Mouse (Mus musculus) limb, embryonic 14.5 days (tissue): ENCODE data around the gene Grid2ip. TPM values are rescaled to one million over a fixed set of nuclear protein-coding genes. Genes with fewer than 3 reads are reported as not detected.
A peak's percentile ranks its signal among the peaks of the same experiment; 100 is the strongest.

ENCODE experiments used
- ATAC-seq: fragments of 200-750 bp; cut with Nextera tagmentation; 2 replicates; pipeline ENCODE4 v1.8.0; 2017; ENCODE audit warnings: low read depth, moderate number of reproducible peaks, moderate TSS enrichment; ENCODE audit not compliant: low FRiP score
- DNase-seq: peaks from one replicate; pipeline ENCODE4 v3.0.0-alpha.2; 2015; ENCODE audit warnings: low spot score
- H3K27ac ChIP-seq: fragments of 300-500 bp; sonication (generic); replicated peaks from 2 replicates; pipeline ENCODE4 v1.5.1; 2014; ENCODE audit warnings: low read depth, mild to moderate bottlenecking, low read length, moderate library complexity, mixed read lengths
- H3K27me3 ChIP-seq: fragments of 300-500 bp; sonication (generic); 2 replicates; pipeline ENCODE4 v1.6.1; 2014; ENCODE audit warnings: low read length, mixed read lengths; ENCODE audit not compliant: control insufficient read depth, insufficient read depth
- H3K36me3 ChIP-seq: fragments of 300-500 bp; sonication (generic); 2 replicates; pipeline ENCODE4 v1.6.1; 2014; ENCODE audit warnings: mild to moderate bottlenecking, low read length, moderate library complexity, mixed read lengths; ENCODE audit not compliant: control insufficient read depth, insufficient read depth
- H3K4me1 ChIP-seq: fragments of 300-500 bp; sonication (generic); 2 replicates; pipeline ENCODE4 v1.6.1; 2014; ENCODE audit warnings: antibody characterized with exemption, low read length, mixed read lengths; ENCODE audit not compliant: control insufficient read depth, insufficient read depth
- H3K4me2 ChIP-seq: fragments of 300-500 bp; sonication (generic); replicated peaks from 2 replicates; pipeline ENCODE4 v1.6.1; 2014; ENCODE audit warnings: low read depth, mild to moderate bottlenecking, low read length, moderate library complexity; ENCODE audit not compliant: severe bottlenecking
- H3K4me3 ChIP-seq: fragments of 300-500 bp; sonication (generic); replicated peaks from 2 replicates; pipeline ENCODE4 v1.5.1; 2014; ENCODE audit warnings: low read length
- H3K9ac ChIP-seq: fragments of 300-500 bp; sonication (generic); 2 replicates; pipeline ENCODE4 v1.6.1; 2014; ENCODE audit warnings: mild to moderate bottlenecking, low read depth, low read length, moderate library complexity; ENCODE audit not compliant: severe bottlenecking
- H3K9me3 ChIP-seq: fragments of 300-500 bp; sonication (generic); 2 replicates; pipeline ENCODE4 v1.6.1; 2016; ENCODE audit warnings: low read length; ENCODE audit not compliant: control insufficient read depth
- POLR2A ChIP-seq: fragments of 200-500 bp; IDR thresholded peaks from 2 replicates; pipeline ENCODE4 v1.8.0; 2012; ENCODE audit warnings: inconsistent platforms, mild to moderate bottlenecking, moderate library complexity, borderline replicate concordance; ENCODE audit not compliant: insufficient read depth, insufficient read length; ENCODE audit errors: extremely low read depth
- WGBS: fragments of 180-500 bp; shearing (Covaris S2); extraction: QIAGEN DNeasy Blood & Tissue Kit; methylation state at CpG from one replicate; pipeline ENCODE4 v1.1.7; 2014; 5-methylcytosine and 5-hydroxymethylcytosine counted together
- polyA plus RNA-seq, 2 experiments: library from polyadenylated mRNA; depleted of rRNA in 1 of 2; stranded (reverse) in 1 of 2; unstranded in 1 of 2; fragments of >200 nt; fragmentation: Nextera tagmentation in 1 of 2; extraction: Ambion mirVana in 1 of 2; gene quantifications; 2 replicates each; pipeline versions ENCODE4 v1.2.1 to v1.2.3; 2012 to 2014

The Grid2ip gene
- polyA plus RNA-seq, 2 experiments: 0.89 to 1.5 TPM

- DNase-seq (no peak), ATAC-seq (no peak)
- 69% methylated on average over 8 of the region's 8 CpGs for WGBS
- Histone ChIP-seq H3K4me1 (no peaks in the 10 kb centered on the region), H3K4me2 (no peak overlapping the region), H3K4me3 (no peak overlapping the region), H3K36me3 (no peaks in the 10 kb centered on the region), H3K27me3 (no peaks in the 10 kb centered on the region), H3K27ac (no peak overlapping the region), H3K9me3 (0 out of 2 replicates have a peak, but pooled peaks cover 4% of the 10 kb centered on the region), H3K9ac (no peak overlapping the region)
- TF ChIP-seq POLR2A: no peak
These were observed 10.8 kb upstream of the Grid2ip start for GRCm38 (mm10) chr5:143346367-143346766.

DNA sequence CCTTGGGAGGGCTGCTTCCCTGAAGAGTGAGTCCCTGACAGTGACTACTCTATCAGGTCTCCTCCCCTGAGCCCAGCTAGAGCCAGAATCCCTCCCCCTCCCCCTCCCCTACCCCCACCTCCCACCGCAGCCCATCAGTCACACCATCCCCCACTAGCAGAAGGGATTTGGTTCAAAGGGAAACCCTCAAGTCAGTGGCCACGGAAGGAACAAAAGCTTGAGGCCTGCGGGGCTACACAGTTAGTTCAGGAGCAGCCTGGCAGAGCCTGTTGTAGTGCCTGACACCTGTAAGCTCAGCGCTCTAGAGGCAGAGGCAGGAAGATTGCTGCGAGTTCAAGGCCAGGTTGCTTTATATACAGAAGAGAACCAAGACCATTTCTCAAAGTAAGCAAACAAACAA is 1.1 kb upstream of the Grid2ip start:
- H3K9me3 ChIP-seq: no peaks in the 10 kb centered on the region
- H3K9ac ChIP-seq: no peak overlapping the region
- no peaks in the 10 kb centered on the region for H3K4me1 ChIP-seq
- ATAC-seq: no peak
- no peak overlapping the region for H3K27ac ChIP-seq
- no peak for TF ChIP-seq POLR2A
- no peak overlapping the region for H3K4me2 ChIP-seq
- WGBS: 37% methylated on average over 5 of the region's 5 CpGs
- no peaks in the 10 kb centered on the region for H3K36me3 ChIP-seq
- no peak for DNase-seq
- H3K27me3 ChIP-seq: peaks cover 18% of the 10 kb centered on the region; the same call in 1 of the 2 replicates
- no peak overlapping the region for H3K4me3 ChIP-seq

GRCm38 (mm10) chr5:143357564-143357963 is 426 bp downstream of the Grid2ip start:
- ATAC-seq (no peak), DNase-seq (no peak)
- Histone ChIP-seq H3K9me3 (no peaks in the 10 kb centered on the region), H3K4me2 (peak overlapping the region; percentile 38), H3K27ac (no peak overlapping the region), H3K4me3 (peak overlapping the region; percentile 25), H3K27me3 (peaks cover 18% of the 10 kb centered on the region; the same call in 1 of the 2 replicates), H3K9ac (peak overlapping the region; percentile 36), H3K4me1 (no peaks in the 10 kb centered on the region), H3K36me3 (no peaks in the 10 kb centered on the region)
- TF ChIP-seq POLR2A: no peak
- WGBS: 3% methylated on average over 27 of the region's 28 CpGs

GRCm38 (mm10) chr5:143359263-143359662 is 2.1 kb downstream of the Grid2ip start:
- WGBS: 30% methylated on average over 7 of the region's 7 CpGs
- no peak for ATAC-seq
- Histone ChIP-seq H3K36me3 (no peaks in the 10 kb centered on the region), H3K9ac (no peak overlapping the region), H3K27ac (no peak overlapping the region), H3K4me2 (no peak overlapping the region), H3K4me1 (peaks cover 7% of the 10 kb centered on the region; the same call in 1 of the 2 replicates), H3K9me3 (no peaks in the 10 kb centered on the region), H3K27me3 (peaks cover 21% of the 10 kb centered on the region; the same call in 1 of the 2 replicates), H3K4me3 (no peak overlapping the region)
- no peak for DNase-seq
- TF ChIP-seq POLR2A: no peak

DNA sequence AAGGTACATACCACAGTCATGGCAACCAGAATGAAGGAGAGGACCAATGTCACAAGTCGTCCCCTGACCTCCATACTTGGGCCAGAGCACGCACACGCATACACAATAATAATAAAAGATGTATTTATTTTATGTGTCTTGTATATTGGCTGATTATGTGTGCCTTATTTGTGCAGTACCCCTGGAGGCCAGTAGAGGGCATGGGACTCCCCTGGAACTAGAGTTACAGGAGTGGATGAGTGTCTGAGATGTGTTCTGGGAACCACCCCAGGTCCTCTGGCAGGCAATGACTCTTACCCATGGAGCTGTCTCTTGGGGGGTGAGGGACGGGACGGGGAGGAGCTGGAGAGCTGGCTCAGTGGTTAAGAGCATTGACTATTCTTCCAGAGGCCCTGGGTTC is 2.9 kb downstream of the Grid2ip start:
- Histone ChIP-seq H3K9ac (no peak overlapping the region), H3K27me3 (peaks cover 26% of the 10 kb centered on the region), H3K9me3 (no peaks in the 10 kb centered on the region), H3K4me1 (peaks cover 8% of the 10 kb centered on the region; the same call in 1 of the 2 replicates), H3K36me3 (no peaks in the 10 kb centered on the region), H3K4me3 (no peak overlapping the region), H3K27ac (no peak overlapping the region), H3K4me2 (no peak overlapping the region)
- DNase-seq (no peak), ATAC-seq (no peak)
- no peak for TF ChIP-seq POLR2A
- 54% methylated on average over 5 of the region's 5 CpGs for WGBS

DNA sequence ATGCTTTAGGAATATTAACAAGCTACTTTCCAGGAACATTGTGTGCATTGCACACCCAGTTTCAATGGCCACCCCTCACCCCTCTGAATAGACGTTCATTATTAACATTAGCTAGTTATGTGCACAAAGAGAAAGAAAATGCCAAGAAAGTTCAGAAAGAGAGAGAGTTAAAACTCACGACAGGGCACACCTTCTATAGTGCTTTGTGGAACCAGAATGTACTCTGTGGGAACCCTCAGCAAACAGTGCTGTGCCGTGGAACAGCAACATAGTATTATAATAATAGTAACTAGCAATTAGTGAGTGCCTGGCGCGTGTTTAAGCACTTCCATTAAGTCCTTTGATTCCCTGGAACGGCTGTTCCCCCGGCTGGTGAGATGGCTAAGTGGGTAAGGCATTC is 4.3 kb downstream of the Grid2ip start:
- TF ChIP-seq POLR2A: no peak
- H3K4me1 ChIP-seq: peaks cover 8% of the 10 kb centered on the region; the same call in 1 of the 2 replicates
- no peak overlapping the region for H3K27ac ChIP-seq
- no peaks in the 10 kb centered on the region for H3K9me3 ChIP-seq
- H3K27me3 ChIP-seq: peaks cover 40% of the 10 kb centered on the region
- no peak overlapping the region for H3K4me3 ChIP-seq
- H3K36me3 ChIP-seq: no peaks in the 10 kb centered on the region
- no peak overlapping the region for H3K9ac ChIP-seq
- no peak overlapping the region for H3K4me2 ChIP-seq
- ATAC-seq (no peak), DNase-seq (no peak)
- 46% methylated on average over 7 of the region's 7 CpGs for WGBS
